Mouse (Mus musculus) embryonic facial prominence, embryonic 14.5 days (tissue): ENCODE measurements at regions not wholly inside any gene's neighbourhood (a gene's known extent, or its start where the extent isn't known, plus 50 kb on each side); places are given as distances from the start of the nearest gene placed in this dataset.

Experiments
- ATAC-seq: fragments of 200-750 bp; cut with Nextera tagmentation; 2 replicates; pipeline ENCODE4 v1.8.0; 2017; ENCODE audit warnings: low read depth, moderate number of reproducible peaks, moderate TSS enrichment
- DNase-seq: peaks from one replicate; pipeline ENCODE4 v3.0.0-alpha.2; 2015; ENCODE audit warnings: low spot score
- H3K27ac ChIP-seq: fragments of 300-500 bp; sonication (generic); replicated peaks from 2 replicates; pipeline ENCODE4 v1.5.1; 2014; ENCODE audit warnings: low read depth, mild to moderate bottlenecking, low read length, moderate library complexity
- H3K27me3 ChIP-seq: fragments of 300-500 bp; sonication (generic); replicated peaks from 2 replicates; pipeline ENCODE4 v1.6.1; 2014; ENCODE audit warnings: low read length; ENCODE audit not compliant: control insufficient read depth, insufficient read depth
- H3K36me3 ChIP-seq: fragments of 300-500 bp; sonication (generic); 2 replicates; pipeline ENCODE4 v1.6.1; 2014; ENCODE audit warnings: low read length, mixed read lengths; ENCODE audit not compliant: control insufficient read depth, insufficient read depth
- H3K4me1 ChIP-seq: fragments of 300-500 bp; sonication (generic); 2 replicates; pipeline ENCODE4 v1.6.1; 2014; ENCODE audit warnings: antibody characterized with exemption, low read length; ENCODE audit not compliant: control insufficient read depth, insufficient read depth
- H3K4me2 ChIP-seq: fragments of 300-500 bp; sonication (generic); 2 replicates; pipeline ENCODE4 v1.6.1; 2014; ENCODE audit warnings: low read depth, mild to moderate bottlenecking, low read length, moderate library complexity, mixed read lengths
- H3K4me3 ChIP-seq: fragments of 300-500 bp; sonication (generic); 2 replicates; pipeline ENCODE4 v1.5.1; 2014; ENCODE audit warnings: low read depth, mild to moderate bottlenecking, low read length
- H3K9ac ChIP-seq: fragments of 300-500 bp; sonication (generic); 2 replicates; pipeline ENCODE4 v1.6.1; 2014; ENCODE audit warnings: low read depth, mild to moderate bottlenecking, low read length, moderate library complexity, mixed read lengths
- H3K9me3 ChIP-seq: fragments of 300-500 bp; sonication (generic); 2 replicates; pipeline ENCODE4 v1.6.1; 2016; ENCODE audit warnings: low read length; ENCODE audit not compliant: control insufficient read depth
- WGBS: fragments of 180-500 bp; shearing (Covaris S2); extraction: QIAGEN DNeasy Blood & Tissue Kit; methylation state at CpG from one replicate; pipeline ENCODE4 v1.1.7; 2014; 5-methylcytosine and 5-hydroxymethylcytosine counted together

DNA sequence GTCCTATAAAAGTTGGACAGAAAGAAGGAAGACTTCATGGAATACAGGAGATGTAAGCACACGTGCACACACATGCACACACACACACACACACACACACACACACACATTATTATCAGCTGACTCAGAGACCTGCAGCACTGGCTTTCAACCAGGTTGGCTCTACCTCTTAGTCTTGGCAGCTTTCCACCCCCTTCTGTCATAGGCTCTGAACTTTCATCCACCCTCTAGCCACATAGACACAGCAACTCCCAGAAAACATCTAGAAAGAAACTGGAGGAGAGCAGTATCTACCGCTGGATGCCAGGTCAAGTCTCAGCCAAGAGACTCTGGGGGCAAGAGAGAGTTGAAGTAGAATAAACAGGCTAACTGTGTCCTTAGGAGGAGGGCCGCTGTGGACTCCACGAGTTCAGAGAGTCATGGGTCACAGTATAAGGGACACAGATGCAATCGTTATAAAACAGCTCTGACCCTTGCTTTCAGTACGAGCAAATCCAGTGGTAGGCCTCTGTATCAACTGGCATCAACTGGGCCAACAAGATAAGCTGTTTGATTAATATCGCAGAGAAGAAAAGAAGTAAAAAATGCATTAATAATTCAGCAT, 1565.4 kb upstream of the Gulo start:
- Histone ChIP-seq H3K4me3 (no peak overlapping the region), H3K9ac (no peak overlapping the region), H3K4me2 (no peak overlapping the region), H3K36me3 (no peaks in the 10 kb centered on the region), H3K9me3 (0 out of 2 replicates have a peak, but pooled peaks cover 2% of the 10 kb centered on the region), H3K27ac (no peak overlapping the region), H3K27me3 (0 out of 2 replicates have a peak, but pooled peaks cover 4% of the 10 kb centered on the region), H3K4me1 (peaks cover 20% of the 10 kb centered on the region)
- ATAC-seq = no peak
- no peak for DNase-seq
- 72% methylated on average over 7 of the region's 7 CpGs for WGBS

DNA sequence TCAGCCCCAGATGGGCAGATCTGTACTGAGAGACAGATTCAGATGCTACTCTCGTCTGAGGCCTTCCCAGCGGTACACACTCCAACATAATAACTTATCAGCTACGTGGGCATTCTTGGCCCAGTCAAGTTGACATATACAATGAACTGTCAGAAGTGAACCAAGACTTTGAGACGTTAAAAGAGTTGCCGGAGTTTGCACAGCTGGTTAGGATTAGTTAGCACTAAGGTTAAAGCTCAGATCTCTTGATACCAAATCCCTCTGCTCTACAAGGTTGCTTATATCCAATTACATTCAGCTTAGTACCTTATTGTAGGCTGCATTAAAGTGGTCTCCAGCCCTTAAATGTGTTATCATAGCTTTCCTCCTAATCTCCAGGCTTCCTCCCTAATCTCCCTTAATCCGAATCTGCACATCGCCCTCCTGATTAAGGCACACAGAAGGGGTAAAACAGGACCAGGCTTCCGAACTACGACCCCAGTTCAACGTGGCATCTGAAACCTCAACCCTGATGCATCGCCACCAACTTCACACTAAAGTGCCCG, 1564.5 kb upstream of the Gulo start:
- no peaks in the 10 kb centered on the region for H3K9me3 ChIP-seq
- DNase-seq (no peak), ATAC-seq (0 out of 2 replicates have a peak, but pooled peaks have one; percentile 22)
- H3K9ac ChIP-seq = no peak overlapping the region
- H3K27me3 ChIP-seq = peaks cover 13% of the 10 kb centered on the region; the same call in 1 of the 2 replicates
- no peaks in the 10 kb centered on the region for H3K36me3 ChIP-seq
- H3K4me3 ChIP-seq = no peak overlapping the region
- WGBS = 40% methylated on average over 12 of the region's 12 CpGs
- no peak overlapping the region for H3K27ac ChIP-seq
- no peak overlapping the region for H3K4me2 ChIP-seq
- peaks cover 30% of the 10 kb centered on the region for H3K4me1 ChIP-seq

DNA sequence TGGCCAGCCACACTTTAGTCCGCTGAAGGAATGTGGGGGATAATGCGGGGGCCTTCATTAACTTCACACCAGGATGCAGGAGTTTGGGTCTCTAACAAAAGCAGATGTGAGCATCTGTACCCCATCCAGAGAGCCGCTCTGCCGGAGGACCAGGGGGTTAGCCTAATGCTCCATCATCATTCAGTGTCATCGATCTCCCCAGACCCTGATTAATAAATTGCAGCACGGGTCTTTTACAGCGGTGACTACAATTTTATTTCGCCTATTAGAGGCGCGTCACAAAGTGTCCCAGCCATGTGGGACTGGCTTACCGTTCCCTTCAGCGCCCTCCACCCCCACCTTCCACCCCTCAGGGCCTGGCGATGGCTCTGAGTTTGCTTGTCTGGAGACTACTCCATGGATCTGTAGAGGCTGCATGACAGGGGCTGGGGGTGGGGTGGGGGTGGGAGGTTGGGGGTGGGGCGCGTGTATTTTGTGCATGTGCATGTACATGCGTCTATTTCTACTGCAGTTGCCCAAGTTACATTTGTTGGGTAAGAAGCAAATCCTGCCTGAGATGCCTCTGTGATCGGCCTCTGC, 1560.8 kb upstream of the Gulo start:
- Histone ChIP-seq H3K4me2 (no peak overlapping the region), H3K9me3 (no peaks in the 10 kb centered on the region), H3K27me3 (peaks cover 17% of the 10 kb centered on the region; the same call in 1 of the 2 replicates), H3K4me1 (peaks cover 31% of the 10 kb centered on the region), H3K36me3 (no peaks in the 10 kb centered on the region), H3K4me3 (no peak overlapping the region), H3K27ac (no peak overlapping the region), H3K9ac (no peak overlapping the region)
- ATAC-seq = no peak
- 36% methylated on average over 17 of the region's 17 CpGs for WGBS
- DNase-seq = no peak

DNA sequence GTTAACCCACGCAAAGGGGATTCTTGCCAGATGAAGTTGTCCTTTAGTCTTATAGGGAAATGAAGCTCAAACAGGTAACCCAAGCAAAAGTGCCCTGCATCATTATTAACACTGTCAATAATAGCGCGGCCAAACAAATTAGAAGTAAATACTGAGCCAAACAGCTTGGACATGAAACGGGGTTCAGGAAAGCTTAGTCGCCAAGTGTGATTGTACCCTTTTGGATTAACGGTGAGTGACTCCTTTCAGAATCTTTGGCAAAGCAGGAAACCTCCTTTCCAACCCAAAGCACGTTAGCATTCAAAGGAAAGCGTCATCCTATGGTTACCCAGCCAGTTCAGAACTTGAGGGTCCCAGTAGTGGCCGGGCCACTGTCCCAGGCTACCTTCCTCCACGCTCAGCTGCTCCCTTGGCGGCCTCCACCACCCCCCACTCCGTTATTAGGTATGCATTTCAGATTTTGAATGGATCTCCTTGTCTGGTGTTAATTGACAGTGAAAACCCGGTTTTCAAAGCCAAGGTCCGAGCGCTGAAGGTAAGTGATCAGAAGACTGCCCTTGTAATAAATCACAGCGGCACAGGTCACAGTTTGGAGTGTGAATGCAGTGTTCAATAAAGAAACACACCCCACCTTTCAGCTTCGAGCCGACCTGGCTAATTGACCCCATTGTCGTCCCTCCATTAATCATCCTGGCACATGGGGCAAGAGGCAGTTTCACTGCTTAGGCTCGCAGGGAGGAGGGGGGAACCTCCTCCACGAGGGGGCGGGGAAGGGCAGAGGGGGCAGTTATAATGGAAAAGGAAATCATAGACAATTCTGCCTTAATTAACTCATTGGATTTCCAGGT, 1560.1 kb upstream of the Gulo start:
- Histone ChIP-seq H3K4me2 (no peak overlapping the region), H3K9ac (no peak overlapping the region), H3K27me3 (peaks cover 17% of the 10 kb centered on the region; the same call in 1 of the 2 replicates), H3K9me3 (no peaks in the 10 kb centered on the region), H3K27ac (no peak overlapping the region), H3K4me1 (peaks cover 31% of the 10 kb centered on the region), H3K36me3 (no peaks in the 10 kb centered on the region), H3K4me3 (no peak overlapping the region)
- 35% methylated on average over 22 of the region's 22 CpGs for WGBS
- DNase-seq (no peak), ATAC-seq (no peak)

DNA sequence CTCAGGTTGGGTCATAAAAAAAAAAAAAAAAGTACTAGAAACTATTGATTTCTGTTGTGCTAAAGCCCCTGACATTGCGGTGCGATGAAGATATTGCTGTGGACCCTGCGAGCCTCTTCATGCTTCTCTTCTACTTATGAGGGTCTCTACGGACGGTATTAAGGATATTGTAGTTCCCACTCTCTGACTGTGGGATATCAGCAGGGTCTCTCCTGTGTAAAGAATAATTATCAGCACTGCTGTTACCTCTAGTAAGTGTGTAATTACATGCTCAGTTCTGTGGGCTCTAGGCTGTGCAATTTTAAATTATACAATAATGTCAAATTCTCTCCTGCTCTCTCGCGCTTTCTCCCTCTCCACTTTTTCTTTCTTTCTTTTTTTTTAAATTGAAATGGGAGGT, 1545.9 kb upstream of the Gulo start:
- WGBS = 89% methylated on average over 7 of the region's 7 CpGs

DNA sequence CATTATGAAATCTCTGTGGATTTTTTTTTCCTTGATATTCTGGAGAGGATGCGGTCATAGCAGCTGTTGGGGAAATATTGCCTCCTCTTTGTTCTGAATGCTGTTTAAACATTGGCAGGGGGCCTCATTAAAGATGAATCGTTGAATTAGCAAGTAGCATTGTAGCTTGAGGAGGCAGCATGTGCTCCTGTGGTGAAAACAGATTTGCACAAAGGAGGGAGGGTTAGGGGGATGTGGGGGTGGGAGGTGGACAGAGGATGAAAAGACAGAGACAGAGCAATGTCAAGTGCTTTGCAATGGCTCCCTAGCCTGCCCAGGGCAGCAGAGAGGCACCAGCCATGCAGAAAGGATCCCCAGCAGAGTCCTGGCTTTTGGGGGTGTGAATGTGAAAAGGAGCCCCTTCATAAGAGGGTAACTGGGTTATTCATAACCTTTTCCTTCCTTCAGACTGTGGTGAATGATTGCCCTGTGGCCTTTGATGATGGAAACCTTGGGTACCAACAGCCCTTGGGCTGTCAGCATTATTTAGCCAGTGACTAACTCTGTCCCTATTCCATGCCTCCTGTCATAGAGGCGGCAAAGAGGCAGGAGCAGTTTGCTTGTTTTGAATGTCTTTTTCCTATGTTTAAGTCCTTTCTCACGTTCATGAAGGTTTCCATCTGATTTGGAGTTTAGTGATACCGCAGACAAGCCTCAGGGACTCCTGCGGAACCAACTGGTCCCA, 1541.6 kb upstream of the Gulo start:
- WGBS = 71% methylated on average over 6 of the region's 6 CpGs
- Histone ChIP-seq H3K27ac (no peak overlapping the region), H3K9me3 (no peaks in the 10 kb centered on the region; the same call in 1 of the 2 replicates), H3K4me2 (no peak overlapping the region), H3K9ac (no peak overlapping the region), H3K4me3 (no peak overlapping the region), H3K4me1 (no peaks in the 10 kb centered on the region), H3K27me3 (0 out of 2 replicates have a peak, but pooled peaks cover 3% of the 10 kb centered on the region), H3K36me3 (no peaks in the 10 kb centered on the region)
- DNase-seq (peak; percentile 38), ATAC-seq (peak; percentile 53; the same call in 1 of the 2 replicates)

More for the DNA sequence above, 1545.9 kb upstream of the Gulo start:
- Histone ChIP-seq H3K36me3 (no peaks in the 10 kb centered on the region), H3K9me3 (no peaks in the 10 kb centered on the region), H3K9ac (no peak overlapping the region), H3K4me1 (no peaks in the 10 kb centered on the region), H3K4me3 (no peak overlapping the region), H3K27ac (no peak overlapping the region), H3K4me2 (no peak overlapping the region), H3K27me3 (0 out of 2 replicates have a peak, but pooled peaks cover 3% of the 10 kb centered on the region)
- no peak for ATAC-seq
- no peak for DNase-seq

DNA sequence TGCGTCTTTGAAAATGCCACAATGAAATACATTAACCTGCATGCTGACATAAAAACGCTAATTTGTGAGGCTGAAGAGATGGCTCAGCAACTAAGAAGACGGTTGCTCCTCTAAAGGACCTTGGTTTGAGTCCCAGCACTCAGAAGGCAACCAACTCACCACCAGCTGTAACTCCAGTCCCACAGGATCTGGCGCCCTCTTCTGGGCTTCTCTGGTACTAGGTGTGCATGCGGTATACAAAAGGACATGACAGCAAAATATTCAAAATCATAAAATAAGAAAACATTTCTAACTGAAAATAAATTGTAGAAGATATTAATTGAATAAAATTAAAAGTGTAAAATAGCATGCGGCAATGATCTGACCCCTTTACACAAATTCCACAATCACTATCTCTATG, 1539.7 kb upstream of the Gulo start:
- 89% methylated on average over 6 of the region's 6 CpGs for WGBS
- H3K9me3 ChIP-seq = peaks cover 7% of the 10 kb centered on the region
- H3K27me3 ChIP-seq = 0 out of 2 replicates have a peak, but pooled peaks cover 3% of the 10 kb centered on the region
- H3K4me1 ChIP-seq = no peaks in the 10 kb centered on the region
- no peak overlapping the region for H3K9ac ChIP-seq
- no peak overlapping the region for H3K4me2 ChIP-seq
- H3K4me3 ChIP-seq = no peak overlapping the region
- ATAC-seq (no peak), DNase-seq (no peak)
- H3K36me3 ChIP-seq = no peaks in the 10 kb centered on the region
- H3K27ac ChIP-seq = no peak overlapping the region

DNA sequence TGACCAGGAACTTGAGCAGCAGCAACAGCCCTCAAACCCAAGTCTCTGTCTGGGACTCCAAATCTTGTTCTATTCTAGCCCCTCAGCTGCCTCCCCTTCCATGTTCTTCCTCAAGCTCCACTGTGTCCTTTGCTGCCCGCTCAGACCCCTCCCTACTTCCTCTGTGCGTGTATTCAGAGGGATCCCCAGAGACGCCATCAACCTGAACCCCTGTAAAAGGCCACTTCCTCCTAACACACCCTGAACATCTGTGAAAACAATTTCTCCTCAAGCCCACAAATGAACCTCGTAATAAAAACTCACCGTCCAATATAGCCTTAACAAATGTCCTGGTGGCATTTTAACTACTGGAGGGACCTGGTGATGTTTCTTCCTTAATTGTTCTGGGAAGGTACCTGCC, 1536.0 kb upstream of the Gulo start:
- H3K4me3 ChIP-seq = no peak overlapping the region
- DNase-seq (no peak), ATAC-seq (no peak)
- no peaks in the 10 kb centered on the region for H3K36me3 ChIP-seq
- no peak overlapping the region for H3K27ac ChIP-seq
- no peak overlapping the region for H3K9ac ChIP-seq
- no peak overlapping the region for H3K4me2 ChIP-seq
- H3K9me3 ChIP-seq = peaks cover 16% of the 10 kb centered on the region
- peaks cover 10% of the 10 kb centered on the region for H3K4me1 ChIP-seq
- 54% methylated on average over 5 of the region's 5 CpGs for WGBS
- H3K27me3 ChIP-seq = no peaks in the 10 kb centered on the region
